Mouse (Mus musculus) c-Kit-positive CD71-negative TER-119-negative erythroid progenitor cells, embryonic 14.5 days (primary cell): ENCODE results near the gene Cryba2.

Experiments
- DNase-seq: peaks from one replicate; pipeline ENCODE4 v3.0.0-alpha.2; 2013; ENCODE audit warnings: low read depth

Cryba2 gene

DNA sequence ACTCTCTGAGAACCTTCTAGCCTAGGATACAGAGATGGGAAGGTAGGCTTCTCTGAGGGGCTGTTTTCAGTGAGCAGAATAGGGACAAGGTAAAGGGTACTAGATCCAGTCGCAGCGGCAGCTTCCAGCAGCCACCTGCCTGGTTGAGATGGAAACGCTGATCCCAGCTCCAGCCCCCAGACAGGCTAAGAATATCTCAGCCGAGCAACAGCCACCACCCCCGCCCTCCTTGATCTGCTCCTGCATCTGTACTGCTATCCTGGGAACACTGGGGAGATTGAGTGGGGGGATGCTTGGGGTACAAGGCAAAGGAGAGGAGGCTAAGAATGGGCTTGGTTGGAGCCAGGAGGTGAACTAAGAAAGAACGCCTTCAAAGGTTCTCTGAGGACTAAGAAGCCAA, 42.7 kb downstream of the Cryba2 start:
- DNase-seq: no peak

DNA sequence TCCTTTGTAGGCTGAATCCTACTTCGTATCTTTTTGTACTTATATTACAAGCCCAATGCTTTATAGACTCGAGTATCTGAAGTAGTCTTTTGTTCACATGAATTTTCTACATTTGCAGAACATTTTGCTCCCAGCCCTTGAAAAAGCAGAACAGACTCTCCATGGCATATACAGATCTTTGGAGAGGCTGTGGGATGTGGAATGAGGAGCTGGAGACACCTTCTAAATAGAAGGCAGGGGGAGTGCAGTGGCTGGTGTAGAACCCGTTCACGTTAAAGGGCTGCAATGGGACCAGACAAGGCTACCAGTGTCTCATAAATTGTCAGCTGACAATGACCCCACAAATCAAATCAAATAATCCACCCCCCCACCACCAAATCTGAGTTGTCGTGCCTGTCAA, 44.0 kb downstream of the Cryba2 start:
- DNase-seq: no peak

DNA sequence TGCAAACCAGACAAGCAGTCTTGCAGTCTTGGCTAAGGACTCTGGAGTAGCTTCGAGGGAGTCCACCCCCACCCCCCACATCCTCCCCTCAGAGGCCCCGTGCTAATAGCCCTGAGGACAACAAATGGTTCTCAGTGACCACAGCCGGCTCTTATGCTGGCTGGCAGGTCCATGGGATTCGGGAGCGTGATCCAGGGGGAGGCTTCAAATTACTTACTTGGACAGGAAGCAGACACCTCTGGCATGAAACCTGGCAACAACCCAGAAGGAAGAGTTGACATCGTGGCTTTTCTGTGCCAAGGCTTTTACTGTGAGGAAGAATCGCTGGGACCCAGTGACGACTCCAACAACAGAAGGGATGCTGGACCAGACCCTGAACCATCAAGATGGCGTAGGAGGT, 46.6 kb downstream of the Cryba2 start:
- no peak for DNase-seq

GRCm38 (mm10) chr1:74843090-74843489, 49.9 kb downstream of the Cryba2 start:
- no peak for DNase-seq
